Mouse (Mus musculus) kidney, postnatal 10 days (tissue): Measurements from ENCODE around the gene Rad23a.
"Not testable (repeated sequence)": the region's sequence is repeated elsewhere in the genome, so short reads cannot be mapped to it uniquely, and the experiment has no call there.

ENCODE experiments used
- DNase-seq: peaks from one replicate; pipeline ENCODE4 v3.0.0; 2021; ENCODE audit warnings: mixed read lengths

Rad23a gene

GRCm38 (mm10) chr8:84839875-84840247, 604 bp downstream of the Rad23a start:
- no peak for DNase-seq

DNA sequence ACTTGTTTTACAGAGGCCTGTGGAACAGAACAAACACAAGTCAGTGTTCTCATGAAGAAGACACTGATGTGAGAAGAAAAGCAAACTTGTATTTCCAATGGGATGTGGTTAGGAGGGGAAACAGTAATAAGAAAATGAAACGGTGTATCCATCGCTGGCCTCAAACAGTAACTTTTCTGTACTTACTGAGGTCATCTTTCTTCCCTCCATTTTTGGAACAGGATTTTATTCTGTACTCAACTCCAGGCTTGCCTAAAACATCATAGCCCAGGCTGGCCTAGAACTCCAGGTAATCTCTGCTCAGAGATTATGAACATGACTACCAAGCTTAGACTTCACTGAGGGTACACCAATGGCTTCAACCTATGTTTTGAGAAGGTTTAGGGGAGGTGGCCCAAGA, 1.1 kb downstream of the Rad23a start:
- no peak for DNase-seq

DNA sequence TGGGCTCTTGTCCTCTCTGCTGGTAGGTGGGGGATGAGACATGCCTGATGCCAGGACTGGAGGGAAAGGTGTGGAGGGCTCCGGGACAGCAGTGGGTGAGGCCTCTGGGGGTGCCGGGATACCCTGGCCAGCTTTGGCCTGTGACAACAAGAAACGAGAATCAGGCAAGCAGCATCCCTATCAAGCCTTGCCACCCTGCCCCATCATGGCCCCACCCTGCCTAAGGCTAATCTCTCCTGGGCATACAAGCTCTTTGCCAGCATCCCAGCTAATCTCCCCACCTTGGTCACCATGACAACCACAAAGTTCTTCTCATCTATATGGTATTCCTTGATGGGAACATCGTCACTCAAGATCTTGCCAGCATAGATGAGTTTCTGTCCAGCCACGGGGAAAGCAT, 2.0 kb downstream of the Rad23a start:
- no peak for DNase-seq

DNA sequence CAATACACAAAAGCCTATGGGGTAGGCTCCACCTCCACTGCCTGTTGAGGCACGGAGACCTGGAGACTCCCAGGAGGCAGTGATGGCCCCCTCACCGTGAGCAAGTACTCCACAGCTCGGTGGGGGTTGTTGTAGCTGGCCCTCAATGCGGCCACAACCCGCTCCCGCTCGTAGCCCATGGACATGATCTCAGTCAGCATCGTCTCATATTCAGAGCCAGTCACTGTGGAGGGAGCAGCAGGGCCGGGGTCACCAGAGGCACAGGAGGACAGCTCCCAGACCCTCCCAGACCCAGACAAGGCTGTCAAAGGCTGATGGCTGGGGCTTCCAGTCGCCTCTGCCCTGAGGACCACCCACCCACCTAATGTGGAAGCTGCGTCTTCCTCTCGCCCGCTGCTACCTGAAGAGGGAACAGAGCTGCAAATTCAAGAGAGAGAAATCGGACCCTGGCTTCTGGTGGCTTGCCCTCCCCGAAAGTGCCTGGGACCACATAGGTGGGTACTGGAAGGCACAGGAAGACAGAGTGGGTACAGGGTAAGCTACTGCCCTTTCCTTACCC, 2.5 kb downstream of the Rad23a start:
- no peak for DNase-seq

DNA sequence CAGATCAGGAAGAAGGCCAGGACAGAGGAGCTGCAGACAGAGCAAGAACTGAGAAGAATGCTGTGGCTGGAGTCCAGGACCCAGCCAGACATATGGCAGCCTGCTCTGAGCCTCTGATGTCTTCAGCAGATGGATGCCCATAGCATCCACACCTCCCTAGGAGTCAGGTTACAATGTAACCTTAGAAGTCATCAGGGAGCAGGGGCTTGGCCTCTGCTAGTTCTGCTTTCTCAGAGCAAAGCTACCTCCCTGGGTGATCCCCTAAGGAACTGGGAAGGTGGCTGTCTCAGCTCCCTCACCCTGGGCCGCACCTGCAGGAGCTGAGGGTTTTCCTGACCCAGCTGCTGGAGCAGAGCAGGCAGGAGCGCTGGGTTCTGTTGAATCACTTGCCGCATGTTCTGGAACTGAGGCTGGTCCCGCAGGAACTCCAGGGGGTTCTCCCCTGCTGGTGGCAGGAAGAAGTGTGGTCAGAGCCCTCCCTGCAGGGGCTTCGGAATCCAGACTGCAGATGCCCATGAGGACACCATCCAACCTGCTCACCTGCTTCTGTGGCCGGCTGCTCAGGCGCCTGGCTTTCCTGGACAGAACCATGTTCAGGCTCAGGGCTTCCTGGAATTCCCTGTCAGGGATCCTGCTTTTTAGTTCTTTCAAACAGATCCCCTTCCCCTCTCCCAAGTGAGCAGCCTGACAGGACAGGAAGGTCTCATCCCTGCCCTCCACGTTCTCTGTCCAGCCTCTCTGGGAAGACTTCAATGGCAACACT, 3.1 kb downstream of the Rad23a start:
- no peak for DNase-seq

DNA sequence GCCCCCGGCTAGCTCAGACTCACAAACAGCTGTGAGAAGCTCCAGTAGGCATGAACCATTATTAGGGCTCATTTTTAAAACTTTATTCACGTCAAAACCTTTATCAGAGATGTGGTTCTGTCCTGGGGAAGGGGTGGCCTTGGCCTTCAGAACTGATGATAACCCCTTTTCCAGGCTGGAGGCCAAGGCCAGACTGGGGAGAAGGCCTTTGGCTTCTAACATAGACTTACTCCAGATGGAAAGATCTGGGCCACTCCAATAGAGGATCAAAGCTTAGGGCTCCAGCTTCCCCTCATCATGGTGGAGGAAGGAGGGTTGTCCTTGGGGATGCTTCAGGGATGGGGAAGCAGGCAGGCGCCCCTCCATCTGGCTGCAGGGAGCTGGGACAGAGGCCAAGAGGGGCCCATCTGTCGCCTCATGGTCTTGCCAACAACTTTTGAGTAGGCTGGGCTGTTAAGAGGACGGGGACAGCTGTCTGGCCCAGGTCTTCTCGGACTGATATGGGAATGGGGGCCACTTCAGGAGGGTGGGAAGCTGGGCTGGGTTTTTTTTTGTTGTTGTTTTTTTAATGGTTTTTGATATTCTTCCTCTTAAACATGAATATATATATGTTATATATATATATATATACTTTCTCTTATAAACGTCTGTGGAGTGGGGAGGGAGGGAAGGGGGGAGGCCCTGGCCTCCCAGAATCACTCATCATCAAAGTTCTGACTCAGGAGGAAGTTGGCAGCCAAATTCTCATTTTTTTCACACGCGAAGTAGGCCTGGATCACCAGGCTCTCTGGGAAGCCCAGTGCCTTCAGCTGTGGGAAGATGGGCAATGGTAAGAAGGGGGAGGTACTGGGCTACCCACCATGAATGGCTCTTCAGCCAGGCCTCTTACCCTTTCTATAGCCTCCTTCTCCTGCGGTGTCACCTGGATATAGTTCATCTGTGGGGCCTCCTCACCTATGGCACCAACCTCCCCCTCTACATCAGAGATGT, 5.3 kb downstream of the Rad23a start:
- DNase-seq: peak; percentile 71

GRCm38 (mm10) chr8:84834002-84834865, 6.2 kb downstream of the Rad23a start:
- no peak for DNase-seq

GRCm38 (mm10) chr8:84832759-84833742, 7.4 kb downstream of the Rad23a start:
- no peak for DNase-seq

- DNase-seq: peak; percentile 89
These were observed 8.3 kb downstream of the Rad23a start for GRCm38 (mm10) chr8:84832034-84832717.

DNA sequence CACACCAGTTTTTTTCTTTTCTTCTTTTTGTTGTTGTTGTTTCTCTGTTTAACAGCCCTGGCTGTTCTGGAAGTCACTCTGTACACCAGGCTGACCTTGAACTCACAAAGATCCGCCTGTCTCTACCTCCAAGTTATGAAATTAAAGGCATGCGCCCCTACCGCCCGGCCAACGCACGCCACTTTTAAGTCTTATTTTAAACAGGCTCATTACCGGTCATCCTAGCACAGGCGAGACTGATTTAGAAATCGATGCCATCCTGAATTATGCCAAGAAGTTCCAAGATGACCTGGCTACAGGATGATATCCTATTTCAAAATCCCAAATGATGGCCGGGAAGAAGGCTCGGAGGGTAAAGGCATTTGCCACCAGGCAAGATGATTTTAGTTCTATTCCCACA, 9.0 kb downstream of the Rad23a start, which contains the start of gene Gadd45gip1:
Gene Gadd45gip1 (plus strand): TSS at position 33 of the 400 bp plus-strand sequence.
- DNase-seq: no peak

GRCm38 (mm10) chr8:84826518-84826917, 13.9 kb downstream of the Rad23a start:
- not testable (repeated sequence) for DNase-seq

- DNase-seq: no peak
These were observed 14.8 kb downstream of the Rad23a start for GRCm38 (mm10) chr8:84825636-84826035.

GRCm38 (mm10) chr8:84823653-84824052, 16.8 kb downstream of the Rad23a start:
- peak; percentile 81 for DNase-seq

- DNase-seq: no peak
These were observed 17.7 kb downstream of the Rad23a start, which contains the start of gene Dand5 for GRCm38 (mm10) chr8:84822723-84823122. Dand5 (minus strand) TSS chr8:84822823.

DNA sequence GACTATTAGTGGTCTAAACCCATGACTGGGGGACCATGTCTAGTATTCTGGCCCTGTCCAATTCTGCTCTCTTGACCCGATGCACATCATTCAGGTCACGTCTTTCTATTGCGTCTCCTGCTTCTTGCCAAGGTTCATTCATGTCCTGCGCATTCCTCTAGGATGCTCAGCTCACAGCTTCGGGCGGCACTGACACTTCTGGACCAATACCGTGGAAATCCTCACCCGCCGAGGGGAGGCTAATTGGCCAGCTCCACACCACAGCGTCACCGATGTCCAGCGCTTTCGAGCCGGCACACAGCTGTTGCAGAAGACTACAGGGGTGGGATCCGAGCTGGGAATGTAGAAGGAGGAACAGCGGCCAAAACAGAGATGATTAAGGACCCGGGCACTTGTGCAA, 24.3 kb downstream of the Rad23a start:
- no peak for DNase-seq

GRCm38 (mm10) chr8:84815547-84815946, 24.9 kb downstream of the Rad23a start:
- peak; percentile 97 for DNase-seq

DNA sequence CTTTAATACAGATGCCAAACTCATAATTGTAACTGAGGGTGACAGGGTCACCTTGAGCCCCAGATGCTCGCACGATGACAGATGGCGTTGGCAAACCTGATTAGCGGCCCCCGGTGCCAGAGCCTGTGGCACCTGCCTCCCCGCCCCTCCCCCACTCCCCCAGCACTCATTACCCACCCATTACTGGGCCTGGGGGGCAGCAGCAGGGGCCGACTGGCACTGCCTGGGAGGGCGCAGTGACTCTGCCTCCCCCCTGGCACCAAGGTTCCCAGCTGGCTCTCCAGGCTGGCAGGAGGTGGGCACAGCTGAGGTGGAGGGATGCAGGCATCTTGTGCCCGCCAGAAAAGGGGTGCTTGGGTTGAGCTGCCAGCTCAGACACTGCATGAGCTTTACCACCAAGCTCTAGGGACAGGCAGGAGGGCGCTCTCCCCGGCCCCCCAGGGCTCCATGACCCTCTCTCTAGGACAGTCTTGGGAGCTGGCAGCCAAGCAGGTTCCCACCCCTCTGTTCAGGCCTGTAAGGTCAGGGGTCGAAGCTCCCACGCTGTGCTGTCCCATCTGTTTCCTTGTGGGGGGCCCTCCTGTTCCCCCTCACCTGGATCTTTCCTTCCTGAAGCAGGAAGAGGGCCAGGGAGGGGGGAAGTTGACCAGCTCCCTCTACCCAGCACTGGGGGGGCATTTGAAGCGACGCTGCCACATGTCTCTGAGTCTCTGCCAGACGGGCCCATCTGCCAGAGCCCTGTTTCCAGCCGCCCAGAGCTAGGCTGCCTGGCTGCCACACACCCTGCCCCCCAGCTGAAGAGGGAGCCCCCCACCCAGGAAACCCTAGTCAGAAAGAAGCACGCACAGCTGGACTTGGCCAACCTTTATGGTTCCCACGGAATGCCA, 25.7 kb downstream of the Rad23a start:
- DNase-seq: peak; percentile 26

DNA sequence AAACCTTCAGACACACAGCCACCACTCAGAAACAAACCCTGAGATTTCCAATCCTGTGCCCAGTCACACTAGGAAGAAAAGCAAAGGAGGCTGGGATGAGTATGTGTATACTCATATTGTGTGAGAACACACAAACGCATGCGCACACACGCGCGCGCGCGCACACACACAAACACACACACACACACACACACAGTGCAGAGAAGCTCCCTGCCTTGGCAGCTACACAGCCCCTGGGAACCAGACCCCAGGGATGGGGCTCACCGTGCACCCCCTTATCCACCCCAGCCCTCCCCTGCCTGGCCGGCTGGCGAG, 26.3 kb downstream of the Rad23a start:
- DNase-seq: no peak

GRCm38 (mm10) chr8:84813830-84814229, 26.6 kb downstream of the Rad23a start:
- no peak for DNase-seq

DNA sequence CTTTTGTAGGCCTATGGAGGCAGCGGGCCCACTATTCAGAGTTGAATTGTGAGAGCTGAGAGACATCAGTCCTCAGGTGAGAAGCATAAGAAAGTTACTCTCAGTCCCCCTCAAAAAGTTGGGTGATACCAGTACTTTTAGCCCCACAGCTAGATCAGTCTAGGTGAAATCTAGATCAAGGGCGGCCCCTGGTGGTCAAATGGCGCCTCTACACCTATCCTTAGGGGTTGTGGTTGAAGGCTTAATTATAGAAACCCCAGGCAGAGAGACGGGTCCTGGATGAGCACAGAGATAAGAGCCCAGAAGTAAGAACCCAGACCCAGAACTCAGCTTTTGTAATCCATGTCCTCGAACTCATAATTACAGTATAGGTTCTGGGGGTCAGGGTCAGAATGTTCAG, 27.4 kb downstream of the Rad23a start:
- DNase-seq: peak; percentile 91
